In genomic region chr12:57016845-57017244, GRCm38 (mm10) we compare ENCODE assay signal across 19 mouse cellular contexts.
DNase-seq lines count a peak whose midpoint lies in the region; ATAC-seq and TF ChIP-seq lines count a peak whose summit lies in the region.
"Had no signal": no experiment of that assay in that cellular context is flagged by ENCODE, and none has a peak within 500 bp of the region (broad histone marks: within the 10 kb centered on the region; RNA-seq: fewer than 3 reads in every experiment).

No protein-coding gene starts in this region.

- no peak for TF ChIP-seq CTCF in G1E (IDR thresholded peaks at IDR 0.05; ENCODE audit: low read depth, low read length)

- H3K9me3 ChIP-seq in liver, embryonic 13.5 days (replicated peaks), result no peaks in the 10 kb centered on the region
- no peaks in the 10 kb centered on the region for H3K9me3 ChIP-seq in liver, embryonic 11.5 days (ENCODE audit: control insufficient read depth, low read length)
- no peaks in the 10 kb centered on the region for H3K9me3 ChIP-seq in G1E (replicated peaks)
- no peaks in the 10 kb centered on the region for H3K9me3 ChIP-seq in forebrain, embryonic 15.5 days
- H3K9me3 ChIP-seq: forebrain, embryonic 12.5 days; hindbrain, embryonic 12.5 days; hindbrain, embryonic 15.5 days had no signal

- H3K4me2 ChIP-seq in liver, embryonic 13.5 days, result no peak overlapping the region
- no peak overlapping the region for H3K4me2 ChIP-seq in liver, embryonic 11.5 days
- H3K4me2 ChIP-seq in forebrain, embryonic 15.5 days (replicated peaks), result no peak overlapping the region
- H3K4me2 ChIP-seq: forebrain, embryonic 12.5 days; heart, embryonic 11.5 days; hindbrain, embryonic 12.5 days; hindbrain, embryonic 15.5 days had no signal

- WGBS in liver, embryonic 13.5 days (ENCODE audit: insufficient replicate concordance), result 54% methylated on average over 3 of the region's 3 CpGs
- WGBS in liver, embryonic 11.5 days, result 67% methylated on average over 3 of the region's 3 CpGs
- 89% methylated on average over 3 of the region's 3 CpGs for WGBS in forebrain, embryonic 15.5 days

- 0 out of 2 replicates have a peak, but pooled peaks cover 4% of the 10 kb centered on the region for H3K4me1 ChIP-seq in liver, embryonic 13.5 days (replicated peaks)
- no peaks in the 10 kb centered on the region for H3K4me1 ChIP-seq in liver, embryonic 11.5 days (replicated peaks; ENCODE audit: control insufficient read depth, insufficient read depth, low read length)
- H3K4me1 ChIP-seq in G1E (ENCODE audit: insufficient read depth, low read depth, low read length), result peaks cover 5% of the 10 kb centered on the region
- no peaks in the 10 kb centered on the region for H3K4me1 ChIP-seq in forebrain, embryonic 15.5 days
- H3K4me1 ChIP-seq: forebrain, embryonic 12.5 days; hindbrain, embryonic 12.5 days; hindbrain, embryonic 15.5 days had no signal

- no peak overlapping the region for H3K27ac ChIP-seq in liver, embryonic 13.5 days
- no peak overlapping the region for H3K27ac ChIP-seq in liver, embryonic 11.5 days (ENCODE audit: low read depth, low read length)
- no peak overlapping the region for H3K27ac ChIP-seq in forebrain, embryonic 15.5 days (replicated peaks)
- H3K27ac ChIP-seq: forebrain, embryonic 12.5 days; hindbrain, embryonic 12.5 days; hindbrain, embryonic 15.5 days had no signal

- no peak overlapping the region for H3K9ac ChIP-seq in liver, embryonic 13.5 days
- no peak overlapping the region for H3K9ac ChIP-seq in liver, embryonic 11.5 days (ENCODE audit: low read depth, low read length)
- no peak overlapping the region for H3K9ac ChIP-seq in forebrain, embryonic 15.5 days (replicated peaks)
- H3K9ac ChIP-seq: forebrain, embryonic 12.5 days; hindbrain, embryonic 12.5 days; hindbrain, embryonic 15.5 days had no signal

- no peak for ATAC-seq in liver, embryonic 13.5 days (ENCODE audit: low read depth)
- ATAC-seq in liver, embryonic 11.5 days (replicated peaks; ENCODE audit: low FRiP score), result no peak
- peak; percentile 28; the same call in 1 of the 2 replicates for ATAC-seq in G1E (ENCODE audit: extremely low read depth, insufficient number of reproducible peaks, low FRiP score, poor library complexity, severe bottlenecking)
- peak; percentile 74 for ATAC-seq in erythroblast, adult 5-6 weeks (replicated peaks; ENCODE audit: low FRiP score, poor library complexity, severe bottlenecking)
- no peak for ATAC-seq in forebrain, embryonic 15.5 days (replicated peaks)
- ATAC-seq: activated CD4-positive, CD25-positive, alpha-beta regulatory T cell, adult 4 months; forebrain, embryonic 16.5 days; intestine, postnatal 0 days had no signal

- DNase-seq in liver, embryonic 13.5 days, result peak; percentile 1
- DNase-seq in liver, embryonic 11.5 days (ENCODE audit: low spot score), result no peak
- no peak for DNase-seq in G1E (ENCODE audit: low spot score)
- no peak for DNase-seq in left cerebral cortex, adult 9 months (ENCODE audit: low spot score in 2 of 2)
- DNase-seq: adrenal gland, postnatal 14 days; cerebellum, adult 18-20 months; cerebellum, adult 9-10 months; cerebellum, postnatal 14 days; gastrocnemius, postnatal 10 days; heart, adult 11 months had no signal

- H3K4me3 ChIP-seq in liver, embryonic 13.5 days (replicated peaks), result no peak overlapping the region
- H3K4me3 ChIP-seq in liver, embryonic 11.5 days (ENCODE audit: low read depth, low read length), result no peak overlapping the region
- no peak overlapping the region for H3K4me3 ChIP-seq in G1E (ENCODE audit: low read depth, low read length)
- H3K4me3 ChIP-seq in forebrain, embryonic 15.5 days, result no peak overlapping the region
- H3K4me3 ChIP-seq: forebrain, embryonic 12.5 days; hindbrain, embryonic 12.5 days; hindbrain, embryonic 15.5 days had no signal

- H3K36me3 ChIP-seq in liver, embryonic 13.5 days, result no peaks in the 10 kb centered on the region
- no peaks in the 10 kb centered on the region for H3K36me3 ChIP-seq in liver, embryonic 11.5 days (ENCODE audit: control insufficient read depth, insufficient read depth, low read length)
- H3K36me3 ChIP-seq in G1E (replicated peaks), result peaks cover 4% of the 10 kb centered on the region
- no peaks in the 10 kb centered on the region for H3K36me3 ChIP-seq in forebrain, embryonic 15.5 days
- H3K36me3 ChIP-seq: forebrain, embryonic 12.5 days; hindbrain, embryonic 12.5 days; hindbrain, embryonic 15.5 days had no signal

- H3K27me3 ChIP-seq in liver, embryonic 13.5 days, result no peaks in the 10 kb centered on the region
- H3K27me3 ChIP-seq in liver, embryonic 11.5 days (replicated peaks; ENCODE audit: control insufficient read depth, insufficient read depth, low read length), result no peaks in the 10 kb centered on the region
- H3K27me3 ChIP-seq in G1E (ENCODE audit: insufficient read depth, low read length), result no peaks in the 10 kb centered on the region
- H3K27me3 ChIP-seq in forebrain, embryonic 15.5 days, result no peaks in the 10 kb centered on the region
- H3K27me3 ChIP-seq: forebrain, embryonic 12.5 days; hindbrain, embryonic 12.5 days; hindbrain, embryonic 15.5 days had no signal

Comparison
In these comparisons a context has a peak if more than half of its experiments do, and no peak if none do; other contexts are left out.
1. ATAC-seq: peak in G1E (single experiment) and erythroblast, adult 5-6 weeks (single experiment); none in liver, embryonic 13.5 days (single experiment), liver, embryonic 11.5 days (single experiment) and forebrain, embryonic 15.5 days (single experiment).